Mouse (Mus musculus): ENCODE data around the gene Nxph3. TPM values are rescaled to one million over a fixed set of nuclear protein-coding genes. Genes with fewer than 3 reads are reported as not detected.

The Nxph3 gene
- polyA plus RNA-seq, 1 experiment from 2014 or later = 0.69 TPM

- 88% methylated on average over 8 of the region's 8 CpGs for WGBS
- DNase-seq (ENCODE audit: low spot score) (no peak), ATAC-seq (ENCODE audit: low FRiP score) (no peak)
- Histone ChIP-seq H3K4me3 (ENCODE audit: low read depth, low read length) (no peak overlapping the region), H3K27ac (ENCODE audit: low read depth, low read length) (no peak overlapping the region), H3K9ac (ENCODE audit: low read depth, low read length) (no peak overlapping the region), H3K9me3 (ENCODE audit: control insufficient read depth, low read length) (no peaks in the 10 kb centered on the region), H3K4me2 (replicated peaks; ENCODE audit: low read depth, low read length) (no peak overlapping the region), H3K36me3 (ENCODE audit: control insufficient read depth, insufficient read depth, low read length) (no peaks in the 10 kb centered on the region), H3K27me3 (ENCODE audit: control insufficient read depth, insufficient read depth, low read length) (no peaks in the 10 kb centered on the region), H3K4me1 (replicated peaks; ENCODE audit: control insufficient read depth, insufficient read depth, low read length) (no peaks in the 10 kb centered on the region)
These were observed 12.9 kb upstream of the Nxph3 start for GRCm38 (mm10) chr11:95527307-95527706.

GRCm38 (mm10) chr11:95521563-95521962 lies 7.2 kb upstream of the Nxph3 start:
- peak; percentile 44; the same call in 1 of the 2 replicates for ATAC-seq (ENCODE audit: low FRiP score)
- H3K4me2 ChIP-seq (replicated peaks; ENCODE audit: low read depth, low read length) = peak overlapping the region; percentile 29
- H3K36me3 ChIP-seq (ENCODE audit: control insufficient read depth, insufficient read depth, low read length) = no peaks in the 10 kb centered on the region
- H3K9me3 ChIP-seq (ENCODE audit: control insufficient read depth, low read length) = no peaks in the 10 kb centered on the region
- H3K27me3 ChIP-seq (ENCODE audit: control insufficient read depth, insufficient read depth, low read length) = no peaks in the 10 kb centered on the region
- H3K27ac ChIP-seq (ENCODE audit: low read depth, low read length) = no peak overlapping the region
- no peak overlapping the region for H3K9ac ChIP-seq (ENCODE audit: low read depth, low read length)
- peaks cover under 1% of the 10 kb centered on the region for H3K4me1 ChIP-seq (replicated peaks; ENCODE audit: control insufficient read depth, insufficient read depth, low read length)
- peak overlapping the region; percentile 20 for H3K4me3 ChIP-seq (ENCODE audit: low read depth, low read length)
- WGBS = 2% methylated on average over 13 of the region's 13 CpGs
- peak; percentile 88 for DNase-seq (ENCODE audit: low spot score)

GRCm38 (mm10) chr11:95520456-95521072 lies 6.2 kb upstream of the Nxph3 start:
- H3K4me3 ChIP-seq (ENCODE audit: low read depth, low read length) = peak overlapping the region; percentile 1; the same call in 1 of the 2 replicates
- ATAC-seq (ENCODE audit: low FRiP score) (peak; percentile 66), DNase-seq (ENCODE audit: low spot score) (peak; percentile 96)
- H3K27ac ChIP-seq (ENCODE audit: low read depth, low read length) = no peak overlapping the region
- H3K4me1 ChIP-seq (replicated peaks; ENCODE audit: control insufficient read depth, insufficient read depth, low read length) = peaks cover 6% of the 10 kb centered on the region
- 6% methylated on average over 27 of the region's 27 CpGs for WGBS
- no peaks in the 10 kb centered on the region for H3K9me3 ChIP-seq (ENCODE audit: control insufficient read depth, low read length)
- peak overlapping the region; percentile 24; the same call in 1 of the 2 replicates for H3K9ac ChIP-seq (ENCODE audit: low read depth, low read length)
- no peaks in the 10 kb centered on the region for H3K36me3 ChIP-seq (ENCODE audit: control insufficient read depth, insufficient read depth, low read length)
- peaks cover 4% of the 10 kb centered on the region for H3K27me3 ChIP-seq (ENCODE audit: control insufficient read depth, insufficient read depth, low read length)
- peak overlapping the region; percentile 46 for H3K4me2 ChIP-seq (replicated peaks; ENCODE audit: low read depth, low read length)

GRCm38 (mm10) chr11:95519996-95520395 lies 5.6 kb upstream of the Nxph3 start:
- WGBS = 54% methylated on average over 3 of the region's 3 CpGs
- no peak for ATAC-seq (ENCODE audit: low FRiP score)
- peaks cover 9% of the 10 kb centered on the region for H3K4me1 ChIP-seq (replicated peaks; ENCODE audit: control insufficient read depth, insufficient read depth, low read length)

GRCm38 (mm10) chr11:95519299-95519698 lies 4.9 kb upstream of the Nxph3 start:
- 67% methylated on average over 10 of the region's 10 CpGs for WGBS
- H3K27me3 ChIP-seq (ENCODE audit: control insufficient read depth, insufficient read depth, low read length) = peaks cover 16% of the 10 kb centered on the region
- DNase-seq (ENCODE audit: low spot score) = no peak
- no peaks in the 10 kb centered on the region for H3K36me3 ChIP-seq (ENCODE audit: control insufficient read depth, insufficient read depth, low read length)
- no peak overlapping the region for H3K4me2 ChIP-seq (replicated peaks; ENCODE audit: low read depth, low read length)
- H3K9ac ChIP-seq (ENCODE audit: low read depth, low read length) = no peak overlapping the region
- H3K4me3 ChIP-seq (ENCODE audit: low read depth, low read length) = no peak overlapping the region
- H3K27ac ChIP-seq (ENCODE audit: low read depth, low read length) = no peak overlapping the region
- peaks cover 12% of the 10 kb centered on the region for H3K4me1 ChIP-seq (replicated peaks; ENCODE audit: control insufficient read depth, insufficient read depth, low read length)
- H3K9me3 ChIP-seq (ENCODE audit: control insufficient read depth, low read length) = no peaks in the 10 kb centered on the region
- no peak for ATAC-seq (ENCODE audit: low FRiP score)

More at GRCm38 (mm10) chr11:95519996-95520395, 5.6 kb upstream of the Nxph3 start:
- Histone ChIP-seq H3K36me3 (ENCODE audit: control insufficient read depth, insufficient read depth, low read length) (no peaks in the 10 kb centered on the region), H3K4me2 (replicated peaks; ENCODE audit: low read depth, low read length) (no peak overlapping the region), H3K9me3 (ENCODE audit: control insufficient read depth, low read length) (no peaks in the 10 kb centered on the region), H3K27me3 (ENCODE audit: control insufficient read depth, insufficient read depth, low read length) (peaks cover 9% of the 10 kb centered on the region), H3K27ac (ENCODE audit: low read depth, low read length) (no peak overlapping the region), H3K9ac (ENCODE audit: low read depth, low read length) (no peak overlapping the region), H3K4me3 (ENCODE audit: low read depth, low read length) (no peak overlapping the region)
- DNase-seq (ENCODE audit: low spot score) = no peak

GRCm38 (mm10) chr11:95517162-95517561 lies 2.8 kb upstream of the Nxph3 start:
- 48% methylated on average over 6 of the region's 6 CpGs for WGBS
- Histone ChIP-seq H3K4me1 (replicated peaks; ENCODE audit: control insufficient read depth, insufficient read depth, low read length) (peaks cover 20% of the 10 kb centered on the region), H3K4me3 (ENCODE audit: low read depth, low read length) (no peak overlapping the region), H3K4me2 (replicated peaks; ENCODE audit: low read depth, low read length) (no peak overlapping the region), H3K9me3 (ENCODE audit: control insufficient read depth, low read length) (no peaks in the 10 kb centered on the region), H3K27ac (ENCODE audit: low read depth, low read length) (peak overlapping the region; percentile 27; the same call in 1 of the 2 replicates), H3K9ac (ENCODE audit: low read depth, low read length) (no peak overlapping the region), H3K27me3 (ENCODE audit: control insufficient read depth, insufficient read depth, low read length) (peaks cover 36% of the 10 kb centered on the region), H3K36me3 (ENCODE audit: control insufficient read depth, insufficient read depth, low read length) (no peaks in the 10 kb centered on the region)
- ATAC-seq (ENCODE audit: low FRiP score) = no peak
- DNase-seq (ENCODE audit: low spot score) = no peak

GRCm38 (mm10) chr11:95516491-95516911 lies 2.1 kb upstream of the Nxph3 start:
- DNase-seq (ENCODE audit: low spot score) = peak; percentile 57
- Histone ChIP-seq H3K4me1 (replicated peaks; ENCODE audit: control insufficient read depth, insufficient read depth, low read length) (peaks cover 20% of the 10 kb centered on the region), H3K27me3 (ENCODE audit: control insufficient read depth, insufficient read depth, low read length) (peaks cover 36% of the 10 kb centered on the region), H3K9ac (ENCODE audit: low read depth, low read length) (no peak overlapping the region), H3K9me3 (ENCODE audit: control insufficient read depth, low read length) (no peaks in the 10 kb centered on the region), H3K4me2 (replicated peaks; ENCODE audit: low read depth, low read length) (no peak overlapping the region; the same call in 1 of the 2 replicates), H3K27ac (ENCODE audit: low read depth, low read length) (peak overlapping the region; percentile 54), H3K4me3 (ENCODE audit: low read depth, low read length) (no peak overlapping the region), H3K36me3 (ENCODE audit: control insufficient read depth, insufficient read depth, low read length) (no peaks in the 10 kb centered on the region)
- ATAC-seq (ENCODE audit: low FRiP score) = no peak
- WGBS = 2% methylated on average over 5 of the region's 5 CpGs

- DNase-seq (ENCODE audit: low spot score) = peak; percentile 36
- no peak for ATAC-seq (ENCODE audit: low FRiP score)
- 32% methylated on average over 17 of the region's 17 CpGs for WGBS
- Histone ChIP-seq H3K4me3 (ENCODE audit: low read depth, low read length) (no peak overlapping the region), H3K27ac (ENCODE audit: low read depth, low read length) (peak overlapping the region; percentile 54), H3K36me3 (ENCODE audit: control insufficient read depth, insufficient read depth, low read length) (no peaks in the 10 kb centered on the region), H3K4me2 (replicated peaks; ENCODE audit: low read depth, low read length) (no peak overlapping the region; the same call in 1 of the 2 replicates), H3K4me1 (replicated peaks; ENCODE audit: control insufficient read depth, insufficient read depth, low read length) (peaks cover 20% of the 10 kb centered on the region), H3K9me3 (ENCODE audit: control insufficient read depth, low read length) (no peaks in the 10 kb centered on the region), H3K9ac (ENCODE audit: low read depth, low read length) (no peak overlapping the region), H3K27me3 (ENCODE audit: control insufficient read depth, insufficient read depth, low read length) (peaks cover 37% of the 10 kb centered on the region)
These were observed 1.3 kb upstream of the Nxph3 start for GRCm38 (mm10) chr11:95515376-95516323.
